Mouse (Mus musculus) adrenal gland, postnatal 14 days (tissue): ENCODE measurements at regions not wholly inside any gene's neighbourhood (a gene's known extent, or its start where the extent isn't known, plus 50 kb on each side); places are given as distances from the start of the nearest gene placed in this dataset.
A peak's percentile ranks its signal among the peaks of the same experiment; 100 is the strongest.

Experiments used
- DNase-seq: peaks from one replicate; pipeline ENCODE4 v3.0.0; 2021; ENCODE audit warnings: mixed read lengths

DNA sequence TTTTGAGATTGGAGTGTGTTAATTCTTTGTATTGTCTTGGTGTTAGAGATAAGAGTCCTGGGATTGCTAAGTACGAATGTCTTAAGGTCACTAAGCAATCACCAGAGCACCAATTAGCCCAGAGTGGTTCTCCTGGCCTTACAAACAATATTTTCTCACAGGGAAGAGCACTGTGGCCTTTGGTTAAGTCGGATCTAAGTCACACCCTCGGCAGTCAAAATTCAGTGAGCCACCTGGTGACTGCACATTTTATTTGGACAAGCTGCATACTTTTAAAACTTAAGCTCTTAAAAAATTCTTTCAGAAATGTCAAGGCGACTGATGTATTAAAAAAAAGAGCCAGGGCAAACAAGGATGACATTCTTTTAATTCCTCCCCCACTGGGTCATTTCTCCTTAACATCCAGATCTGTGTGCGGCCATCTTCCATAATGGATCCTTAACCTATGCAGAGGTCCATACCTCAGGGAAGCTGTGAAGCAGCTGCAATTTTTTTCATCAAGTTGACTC, 60.9 kb upstream of the Foxa2 start:
- no peak for DNase-seq

DNA sequence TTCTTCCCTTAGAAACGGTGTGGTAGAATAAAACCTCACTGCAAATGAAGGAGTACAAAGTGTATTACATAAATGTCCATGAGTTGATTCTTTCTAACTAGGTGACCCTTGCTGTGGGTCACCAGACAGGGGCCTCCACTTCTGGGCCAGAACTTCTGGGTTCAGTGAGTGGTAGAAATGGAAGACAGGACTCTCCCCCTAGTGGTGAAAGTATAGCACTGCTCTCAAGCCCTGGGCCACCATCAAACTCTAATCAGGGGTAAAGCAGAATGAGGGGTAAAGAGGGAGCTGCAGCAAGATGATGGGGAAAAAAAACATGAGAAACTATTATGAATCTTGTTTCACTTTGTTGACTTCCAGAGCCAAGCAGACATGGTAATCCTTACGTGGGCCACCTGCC, 63.4 kb upstream of the Foxa2 start:
- peak; percentile 14 for DNase-seq

DNA sequence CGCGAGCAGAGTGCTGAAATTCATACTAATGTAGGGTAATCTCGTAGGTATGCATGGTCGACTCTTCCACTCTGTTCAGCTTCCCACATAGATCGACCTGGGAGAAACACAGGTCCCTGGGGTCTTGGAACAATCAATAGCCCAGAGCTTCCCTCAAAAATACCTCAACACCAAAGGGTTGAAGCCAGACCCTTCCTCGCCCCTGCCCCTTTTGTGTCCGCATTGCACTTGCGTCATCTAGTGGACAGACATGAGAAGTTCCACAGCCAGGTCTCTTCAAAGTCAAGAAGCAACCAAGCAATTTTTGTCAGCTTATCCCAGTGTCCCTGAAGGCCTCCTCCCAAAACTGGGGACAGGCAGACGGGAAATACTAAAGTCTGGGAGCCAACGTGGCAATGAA, 65.1 kb upstream of the Foxa2 start:
- DNase-seq, result peak; percentile 8

GRCm38 (mm10) chr2:148113184-148113583, 66.4 kb upstream of the Foxa2 start:
- DNase-seq, result no peak

DNA sequence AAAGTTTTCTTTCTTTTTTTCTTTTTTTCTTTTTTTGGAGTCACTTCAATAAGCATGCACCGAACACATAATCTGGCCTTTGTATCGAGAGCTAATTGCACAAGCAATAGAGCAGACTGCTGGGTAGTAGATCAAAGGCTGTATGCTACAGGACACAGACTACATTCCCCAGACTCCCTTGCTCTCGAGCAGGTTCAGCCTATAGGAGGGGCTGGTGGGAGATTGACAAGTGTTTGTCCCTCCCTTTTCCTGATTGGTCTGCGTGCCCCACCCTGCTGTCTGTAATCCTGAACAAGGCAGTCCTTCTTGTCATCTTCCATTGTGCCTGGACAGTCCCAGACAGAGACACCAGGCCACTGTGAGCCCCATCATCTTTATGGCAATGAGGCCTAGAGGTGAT, 67.8 kb upstream of the Foxa2 start:
- no peak for DNase-seq

DNA sequence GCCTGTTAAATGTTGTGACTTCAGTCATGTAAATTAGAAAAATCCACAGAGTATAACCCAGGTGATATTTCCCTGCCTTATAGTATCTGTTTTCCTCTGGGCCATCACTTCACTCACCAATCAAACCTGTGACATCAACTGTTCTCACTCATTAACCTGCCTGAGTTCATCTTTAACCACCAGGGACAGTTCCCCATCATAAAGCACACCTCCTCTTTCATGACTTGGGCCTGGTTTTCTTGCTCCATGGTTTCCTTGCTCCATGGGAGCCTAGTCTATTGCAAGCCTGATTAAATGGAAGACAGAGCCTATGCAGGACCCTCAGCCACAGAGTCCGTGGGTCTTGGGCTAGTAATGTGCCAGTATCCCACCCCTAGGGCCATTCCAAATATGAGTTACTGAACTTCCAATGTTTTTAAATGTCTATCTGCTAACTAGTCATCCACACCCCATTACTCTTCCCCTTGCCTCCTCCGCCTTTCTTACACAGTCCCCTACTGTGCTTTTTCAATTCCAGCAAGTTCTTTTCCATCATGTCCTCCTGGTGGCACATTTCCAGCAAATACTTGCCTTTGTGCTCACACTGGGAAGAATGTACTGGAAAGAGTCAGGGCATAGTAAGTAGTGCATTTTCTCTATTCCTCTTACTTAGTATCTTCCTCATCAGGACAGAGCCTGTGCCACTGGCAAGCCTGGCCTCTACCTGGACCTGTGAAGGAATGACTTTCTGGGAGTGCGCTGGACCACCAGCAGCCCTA, 69.4 kb upstream of the Foxa2 start:
- DNase-seq, result no peak

GRCm38 (mm10) chr2:148117420-148117819, 70.7 kb upstream of the Foxa2 start:
- no peak for DNase-seq

DNA sequence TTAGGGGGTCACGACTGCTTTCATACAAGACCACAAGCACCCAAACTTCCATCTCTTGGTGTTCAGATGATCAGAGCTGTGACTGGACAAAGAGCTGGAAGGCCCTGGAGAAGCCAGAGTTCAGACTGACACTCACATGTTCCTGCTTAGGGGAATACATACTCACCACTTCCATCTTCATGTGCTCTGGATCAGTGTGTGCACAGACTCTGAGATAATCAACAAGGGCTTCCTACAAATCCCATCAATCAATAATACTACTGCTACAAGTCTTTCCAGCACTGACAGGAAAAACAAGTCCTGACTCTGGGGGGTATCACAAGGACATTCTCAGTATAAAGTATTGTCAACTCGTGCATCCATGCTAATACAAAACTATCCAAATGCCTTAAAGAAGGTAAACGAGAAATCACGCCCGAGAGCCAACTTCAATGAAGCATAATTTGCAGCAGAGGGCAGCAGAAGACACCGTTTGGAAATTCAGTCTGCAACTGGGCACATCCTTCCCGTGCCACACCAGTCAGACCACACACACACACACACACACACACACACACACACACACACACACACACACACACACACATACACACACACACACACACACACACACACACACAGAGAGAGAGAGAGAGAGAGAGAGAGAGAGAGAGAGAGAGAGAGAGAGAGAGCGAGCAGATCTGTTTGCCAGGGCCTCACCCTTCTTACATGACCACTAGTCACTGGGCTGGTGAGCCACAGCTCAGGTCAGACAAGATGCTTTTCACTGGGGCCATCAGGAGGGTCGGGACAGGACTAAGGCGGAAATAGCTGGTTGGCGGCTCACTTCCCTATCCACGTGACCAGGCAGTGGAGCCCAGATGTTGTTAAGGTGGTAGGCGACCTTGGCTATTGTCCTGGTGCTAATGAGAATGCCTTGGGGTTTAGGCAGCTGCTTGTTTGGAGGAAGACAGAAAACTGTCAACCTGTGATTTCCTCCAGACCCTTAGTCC, 75.4 kb upstream of the Foxa2 start:
- peak; percentile 61 for DNase-seq

- no peak for DNase-seq
Measured at GRCm38 (mm10) chr2:148123780-148124179, 77.0 kb upstream of the Foxa2 start.

- no peak for DNase-seq
Measured at GRCm38 (mm10) chr2:148133811-148134210, 87.0 kb upstream of the Foxa2 start.

DNA sequence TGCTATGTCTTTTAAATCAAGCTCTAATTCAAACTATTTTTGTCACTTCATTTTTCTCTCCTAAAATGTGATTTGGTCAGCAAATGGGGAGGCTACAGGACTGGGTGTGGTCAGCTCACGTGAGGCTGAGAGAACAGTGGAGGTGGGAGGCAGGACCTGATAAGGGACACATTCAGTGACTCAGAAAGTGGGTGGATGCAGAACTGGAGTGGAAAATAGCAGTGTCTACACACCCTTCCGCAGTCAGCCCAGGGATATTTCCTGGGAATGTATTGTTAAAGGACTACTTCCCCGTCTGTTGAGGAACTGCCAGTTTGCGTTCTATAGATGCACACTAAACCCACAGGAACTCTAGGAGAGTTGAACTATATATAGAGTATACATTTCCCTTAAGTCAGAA, 95.2 kb upstream of the Foxa2 start:
- DNase-seq, result no peak

- no peak for DNase-seq
Measured at GRCm38 (mm10) chr2:148144816-148145215, 98.0 kb upstream of the Foxa2 start.

GRCm38 (mm10) chr2:148148272-148148671, 101.5 kb upstream of the Foxa2 start:
- no peak for DNase-seq

DNA sequence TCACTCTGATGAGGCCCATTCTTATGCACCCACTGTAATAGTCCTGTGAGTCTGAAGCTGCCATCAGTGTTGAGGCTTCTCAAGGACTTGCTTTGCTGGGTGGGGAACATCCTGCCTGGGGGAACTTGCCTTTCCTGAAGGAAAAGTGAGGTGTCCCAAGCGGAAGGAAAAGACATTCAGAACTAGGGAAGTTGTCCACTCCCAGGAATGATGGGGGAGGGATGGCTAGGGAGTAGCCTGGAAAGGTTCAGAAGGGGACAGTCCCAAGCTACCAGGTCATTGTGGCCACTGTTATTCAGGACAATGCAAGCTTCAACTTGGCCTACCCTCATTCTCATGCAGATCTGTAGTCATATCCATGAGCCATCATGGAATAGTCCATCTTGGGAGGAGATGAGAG, 102.7 kb upstream of the Foxa2 start:
- no peak for DNase-seq

GRCm38 (mm10) chr2:148153513-148154271, 106.9 kb upstream of the Foxa2 start:
- DNase-seq, result no peak

DNA sequence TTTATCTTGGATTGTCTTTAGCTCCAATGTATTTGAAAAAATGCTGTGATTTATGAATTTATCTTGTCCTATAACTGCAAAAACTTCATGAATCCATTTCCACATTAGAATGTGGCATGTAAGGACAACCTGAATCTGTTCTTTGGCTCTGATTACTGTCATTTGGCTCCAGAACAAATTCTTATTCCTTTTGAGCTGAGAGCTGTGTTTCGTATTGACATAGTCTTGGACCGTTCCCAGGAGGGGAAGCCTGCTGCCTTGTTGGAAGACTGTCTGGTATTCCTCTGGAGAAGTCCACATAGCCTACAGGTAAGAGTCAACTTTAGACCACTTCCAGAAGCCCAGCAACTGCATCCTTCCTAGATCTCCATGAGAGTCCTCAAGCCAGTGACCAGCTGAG, 109.4 kb upstream of the Foxa2 start:
- DNase-seq, result no peak

GRCm38 (mm10) chr2:148159028-148159600, 112.3 kb upstream of the Foxa2 start:
- peak; percentile 9 for DNase-seq

DNA sequence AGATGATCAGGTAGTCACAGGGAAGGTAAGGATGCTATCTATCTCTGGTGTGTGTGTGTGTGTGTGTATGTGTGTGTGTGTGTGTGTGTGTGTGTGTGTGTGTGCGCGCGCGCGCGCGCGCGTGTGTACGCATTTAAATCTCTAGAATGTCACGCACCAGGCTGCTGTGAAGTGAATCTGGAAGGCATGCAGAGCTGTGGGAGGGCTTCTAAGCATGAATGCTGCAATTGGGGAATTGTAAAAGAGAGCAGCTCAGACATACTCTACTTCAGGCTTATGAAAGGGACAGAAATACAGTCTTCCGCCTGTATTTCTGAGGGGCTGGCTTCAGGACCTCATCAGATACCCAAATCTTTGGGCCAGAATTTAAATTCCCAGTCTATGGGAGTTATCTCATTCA, 114.2 kb upstream of the Foxa2 start:
- DNase-seq, result no peak

DNA sequence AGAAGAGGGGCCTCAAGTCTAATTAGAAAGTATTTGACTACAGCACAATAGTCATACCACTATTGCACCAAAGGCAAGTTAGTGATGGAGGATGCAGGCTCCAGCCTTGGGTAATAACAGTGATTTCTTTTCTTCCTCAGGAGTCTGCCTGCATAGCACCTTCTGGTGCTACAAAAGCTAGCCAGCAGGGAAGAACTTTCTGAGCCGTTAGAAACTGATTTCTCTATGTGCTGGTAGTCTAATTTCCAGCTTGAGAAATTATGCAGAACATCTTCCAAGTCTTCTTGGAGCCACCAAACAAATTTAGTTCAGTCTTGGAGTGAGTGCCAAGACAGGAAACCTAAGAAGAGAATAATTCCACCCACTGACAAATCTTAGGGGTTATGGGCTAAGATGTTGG, 115.2 kb upstream of the Foxa2 start:
- no peak for DNase-seq

GRCm38 (mm10) chr2:148162562-148162961, 115.8 kb upstream of the Foxa2 start:
- DNase-seq, result no peak

- peak; percentile 11 for DNase-seq
Measured at GRCm38 (mm10) chr2:148171113-148171512, 124.3 kb upstream of the Foxa2 start.

DNA sequence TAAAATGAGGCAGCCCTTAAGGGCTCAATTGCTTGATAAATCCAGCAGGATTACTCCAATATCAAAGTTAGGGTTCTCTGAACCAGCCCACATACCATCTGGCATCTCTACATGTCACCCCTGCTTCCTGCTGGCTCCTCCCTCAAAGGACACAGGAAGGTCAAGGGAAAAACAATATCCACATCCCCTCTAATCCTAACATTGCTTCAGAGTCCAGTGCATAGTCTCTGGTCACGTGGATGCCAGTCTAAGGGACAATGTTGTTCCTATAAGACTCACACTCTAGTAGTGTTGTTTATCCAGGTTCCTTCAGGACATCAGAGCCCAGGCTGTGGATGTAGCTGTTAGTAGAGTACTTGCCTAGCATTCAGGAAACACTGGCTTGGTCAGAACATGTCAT, 124.9 kb upstream of the Foxa2 start:
- peak; percentile 8 for DNase-seq
